Mouse (Mus musculus): Measurements from ENCODE around the gene Umps. TPM values are rescaled to one million over a fixed set of nuclear protein-coding genes. Genes with fewer than 3 reads are reported as not detected.

Gene Umps
- total and polyA plus RNA-seq, 2 experiments from 2014 or later = 24.7 to 28.3 TPM

- TF ChIP-seq CTCF (IDR thresholded peaks at IDR 0.05; ENCODE audit: low read depth) = no peak
- WGBS = 17% methylated on average over 15 of the region's 15 CpGs
Measured at GRCm38 (mm10) chr16:33965878-33966537, 830 bp downstream of the Umps start.

GRCm38 (mm10) chr16:33963509-33963908, 3.3 kb downstream of the Umps start:
- H3K9me3 ChIP-seq (ENCODE audit: low read length) = no peaks in the 10 kb centered on the region
- H3K4me1 ChIP-seq (ENCODE audit: insufficient read depth) = peaks cover 8% of the 10 kb centered on the region; the same call in 1 of the 2 replicates
- no peak overlapping the region for H3K27ac ChIP-seq (ENCODE audit: low read depth, low read length)
- H3K4me3 ChIP-seq (ENCODE audit: low read depth, low read length) = no peak overlapping the region
- H3K9ac ChIP-seq = no peak overlapping the region
- H3K36me3 ChIP-seq (ENCODE audit: insufficient read depth) = peaks cover 35% of the 10 kb centered on the region
- 90% methylated on average over 6 of the region's 6 CpGs for WGBS
- no peaks in the 10 kb centered on the region for H3K27me3 ChIP-seq (ENCODE audit: insufficient read depth, low read length)
- DNase-seq (no peak), ATAC-seq (no peak)
- TF ChIP-seq CTCF (IDR thresholded peaks at IDR 0.05; ENCODE audit: low read depth) = no peak
- no peak overlapping the region for H3K4me2 ChIP-seq (ENCODE audit: low read depth)

More at GRCm38 (mm10) chr16:33965878-33966537, 830 bp downstream of the Umps start:
- Histone ChIP-seq H3K27me3 (ENCODE audit: insufficient read depth, low read length) (no peaks in the 10 kb centered on the region), H3K9ac (peak overlapping the region; percentile 79), H3K4me3 (ENCODE audit: low read depth, low read length) (peak overlapping the region; percentile 92), H3K4me2 (ENCODE audit: low read depth) (peak overlapping the region; percentile 87), H3K27ac (ENCODE audit: low read depth, low read length) (no peak overlapping the region), H3K4me1 (ENCODE audit: insufficient read depth) (peaks cover 8% of the 10 kb centered on the region; the same call in 1 of the 2 replicates), H3K36me3 (ENCODE audit: insufficient read depth) (peaks cover 16% of the 10 kb centered on the region), H3K9me3 (ENCODE audit: low read length) (no peaks in the 10 kb centered on the region)
- peak; percentile 32 for DNase-seq
- peak; percentile 30; the same call in 1 of the 2 replicates for ATAC-seq

- no peak overlapping the region for H3K27ac ChIP-seq (ENCODE audit: low read depth, low read length)
- WGBS = 95% methylated on average over 1 of the region's 1 CpGs
- H3K4me3 ChIP-seq (ENCODE audit: low read depth, low read length) = no peak overlapping the region
- no peaks in the 10 kb centered on the region for H3K9me3 ChIP-seq (ENCODE audit: low read length)
- no peak for TF ChIP-seq CTCF (IDR thresholded peaks at IDR 0.05; ENCODE audit: low read depth)
- no peaks in the 10 kb centered on the region for H3K27me3 ChIP-seq (ENCODE audit: insufficient read depth, low read length)
- H3K4me2 ChIP-seq (ENCODE audit: low read depth) = no peak overlapping the region
- no peak overlapping the region for H3K9ac ChIP-seq
- ATAC-seq = no peak
- no peaks in the 10 kb centered on the region; the same call in 1 of the 2 replicates for H3K4me1 ChIP-seq (ENCODE audit: insufficient read depth)
- DNase-seq = no peak
- H3K36me3 ChIP-seq (ENCODE audit: insufficient read depth) = peaks cover 49% of the 10 kb centered on the region
Measured at GRCm38 (mm10) chr16:33954793-33955192, 12.0 kb downstream of the Umps start.

GRCm38 (mm10) chr16:33953008-33953407, 13.8 kb downstream of the Umps start:
- Histone ChIP-seq H3K4me1 (ENCODE audit: insufficient read depth) (no peaks in the 10 kb centered on the region), H3K27ac (ENCODE audit: low read depth, low read length) (no peak overlapping the region), H3K4me2 (ENCODE audit: low read depth) (no peak overlapping the region), H3K9me3 (ENCODE audit: low read length) (no peaks in the 10 kb centered on the region), H3K9ac (no peak overlapping the region), H3K4me3 (ENCODE audit: low read depth, low read length) (no peak overlapping the region), H3K36me3 (ENCODE audit: insufficient read depth) (peaks cover 37% of the 10 kb centered on the region), H3K27me3 (ENCODE audit: insufficient read depth, low read length) (no peaks in the 10 kb centered on the region)
- 85% methylated on average over 4 of the region's 4 CpGs for WGBS
- DNase-seq = no peak
- ATAC-seq = no peak
- TF ChIP-seq CTCF (IDR thresholded peaks at IDR 0.05; ENCODE audit: low read depth) = no peak

- H3K4me3 ChIP-seq (ENCODE audit: low read depth, low read length) = no peak overlapping the region
- H3K27me3 ChIP-seq (ENCODE audit: insufficient read depth, low read length) = no peaks in the 10 kb centered on the region
- 27% methylated on average over 4 of the region's 4 CpGs for WGBS
- no peak overlapping the region for H3K4me2 ChIP-seq (ENCODE audit: low read depth)
- H3K36me3 ChIP-seq (ENCODE audit: insufficient read depth) = peaks cover 27% of the 10 kb centered on the region
- peak; percentile 79 for DNase-seq
- TF ChIP-seq CTCF (IDR thresholded peaks at IDR 0.05; ENCODE audit: low read depth) = peak; percentile 95
- no peaks in the 10 kb centered on the region for H3K9me3 ChIP-seq (ENCODE audit: low read length)
- H3K4me1 ChIP-seq (ENCODE audit: insufficient read depth) = no peaks in the 10 kb centered on the region
- ATAC-seq = peak; percentile 73
- no peak overlapping the region for H3K27ac ChIP-seq (ENCODE audit: low read depth, low read length)
- H3K9ac ChIP-seq = no peak overlapping the region
Measured at GRCm38 (mm10) chr16:33950830-33951229, 16.0 kb downstream of the Umps start.

GRCm38 (mm10) chr16:33950386-33950785, 16.5 kb downstream of the Umps start:
- DNase-seq (no peak), ATAC-seq (no peak; the same call in 1 of the 2 replicates)
- 77% methylated on average over 6 of the region's 6 CpGs for WGBS

More at GRCm38 (mm10) chr16:33950386-33950785, 16.5 kb downstream of the Umps start:
- peak; percentile 22 for TF ChIP-seq CTCF (IDR thresholded peaks at IDR 0.05; ENCODE audit: low read depth)
- no peak overlapping the region for H3K9ac ChIP-seq
- peaks cover 22% of the 10 kb centered on the region for H3K36me3 ChIP-seq (ENCODE audit: insufficient read depth)
- H3K4me1 ChIP-seq (ENCODE audit: insufficient read depth) = no peaks in the 10 kb centered on the region
- H3K27ac ChIP-seq (ENCODE audit: low read depth, low read length) = no peak overlapping the region
- no peak overlapping the region for H3K4me2 ChIP-seq (ENCODE audit: low read depth)
- H3K27me3 ChIP-seq (ENCODE audit: insufficient read depth, low read length) = no peaks in the 10 kb centered on the region
- H3K4me3 ChIP-seq (ENCODE audit: low read depth, low read length) = no peak overlapping the region
- no peaks in the 10 kb centered on the region for H3K9me3 ChIP-seq (ENCODE audit: low read length)

Data from forebrain, postnatal 0 days (tissue).